Mouse (Mus musculus): ENCODE results near the gene Gnaz. TPM values are rescaled to one million over a fixed set of nuclear protein-coding genes. Genes with fewer than 3 reads are reported as not detected.
A peak's percentile ranks its signal among the peaks of the same experiment; 100 is the strongest.

Gene Gnaz
- polyA plus RNA-seq, 1 experiment from 2014 or later: 6.0 TPM

DNA sequence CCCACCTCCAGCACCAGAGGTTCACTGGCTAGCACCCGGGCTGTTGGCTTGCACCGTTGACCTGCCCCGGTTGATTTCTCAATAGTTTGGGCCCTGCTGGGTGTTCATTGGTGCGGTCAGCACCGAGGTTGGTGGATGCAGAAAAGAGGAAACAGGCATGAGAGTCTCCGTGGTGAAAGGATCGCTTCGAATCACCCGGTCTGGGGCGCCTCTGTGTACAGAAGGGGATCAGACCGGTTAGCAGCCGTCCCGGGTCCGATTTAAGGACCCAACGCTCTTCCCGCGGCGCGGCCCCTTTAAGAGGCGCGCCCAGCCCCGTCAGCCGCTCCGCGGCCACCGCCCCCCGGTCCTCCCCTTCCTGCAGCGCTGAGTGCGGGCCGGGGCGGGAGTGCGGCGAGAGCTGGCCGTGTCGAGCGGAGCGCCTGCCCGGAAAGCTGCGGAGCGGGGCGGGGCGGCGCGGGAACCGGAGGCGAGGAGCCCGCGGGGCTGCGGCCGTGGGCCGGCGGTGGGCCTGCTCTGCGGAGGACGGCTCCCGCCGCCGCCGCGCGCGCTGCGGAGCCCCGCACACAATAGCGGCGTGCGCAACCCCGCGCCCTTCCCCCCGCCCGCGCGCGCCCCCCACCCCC lies 93.4 kb downstream of the Gnaz start, which contains the start of gene Bcr:
TSS of gene Bcr (plus strand) at position 376 of the 626 bp plus-strand sequence.
- Histone ChIP-seq H3K36me3 (ENCODE audit: control insufficient read depth, insufficient read depth, low read length) (no peaks in the 10 kb centered on the region; the same call in 1 of the 2 replicates), H3K4me3 (ENCODE audit: low read length) (peak within 1 kb of the TSS; percentile 93), H3K9ac (ENCODE audit: low read depth, low read length) (peak within 1 kb of the TSS; percentile 88), H3K27me3 (ENCODE audit: control insufficient read depth, insufficient read depth, low read length) (no peaks in the 10 kb centered on the region), H3K4me2 (replicated peaks; ENCODE audit: low read depth, low read length) (peak within 1 kb of the TSS; percentile 91), H3K9me3 (ENCODE audit: control insufficient read depth, low read length) (no peaks in the 10 kb centered on the region), H3K27ac (ENCODE audit: low read depth, low read length) (no peak within 1 kb of the TSS), H3K4me1 (ENCODE audit: control insufficient read depth, insufficient read depth, low read length) (peaks cover 41% of the 10 kb centered on the region)
- WGBS: under 1% methylated on average over 48 of the region's 73 CpGs
- peak; percentile 91 for ATAC-seq (ENCODE audit: low FRiP score, low TSS enrichment)

DNA sequence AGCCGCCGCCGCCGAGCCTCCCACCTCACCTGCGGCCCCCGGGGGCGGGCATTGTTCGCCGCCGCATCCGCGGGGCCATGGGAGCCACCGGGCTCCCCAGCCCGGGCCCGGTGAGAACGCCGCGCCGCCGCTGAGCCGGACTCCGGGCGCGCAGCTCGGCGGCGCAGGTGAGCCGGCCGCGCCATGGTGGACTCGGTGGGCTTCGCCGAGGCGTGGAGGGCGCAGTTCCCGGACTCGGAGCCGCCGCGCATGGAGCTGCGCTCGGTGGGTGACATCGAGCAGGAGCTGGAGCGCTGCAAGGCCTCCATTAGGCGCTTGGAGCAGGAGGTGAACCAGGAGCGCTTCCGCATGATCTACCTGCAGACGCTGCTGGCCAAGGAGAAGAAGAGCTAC lies 93.9 kb downstream of the Gnaz start:
- H3K36me3 ChIP-seq (ENCODE audit: control insufficient read depth, insufficient read depth, low read length): no peaks in the 10 kb centered on the region; the same call in 1 of the 2 replicates
- H3K4me1 ChIP-seq (ENCODE audit: control insufficient read depth, insufficient read depth, low read length): peaks cover 38% of the 10 kb centered on the region
- H3K27ac ChIP-seq (ENCODE audit: low read depth, low read length): no peak overlapping the region
- peak overlapping the region; percentile 93 for H3K4me3 ChIP-seq (ENCODE audit: low read length)
- under 1% methylated on average over 24 of the region's 48 CpGs for WGBS
- peak overlapping the region; percentile 88 for H3K9ac ChIP-seq (ENCODE audit: low read depth, low read length)
- ATAC-seq (ENCODE audit: low FRiP score, low TSS enrichment): peak; percentile 28
- peak overlapping the region; percentile 91 for H3K4me2 ChIP-seq (replicated peaks; ENCODE audit: low read depth, low read length)
- H3K27me3 ChIP-seq (ENCODE audit: control insufficient read depth, insufficient read depth, low read length): no peaks in the 10 kb centered on the region
- no peaks in the 10 kb centered on the region for H3K9me3 ChIP-seq (ENCODE audit: control insufficient read depth, low read length)

DNA sequence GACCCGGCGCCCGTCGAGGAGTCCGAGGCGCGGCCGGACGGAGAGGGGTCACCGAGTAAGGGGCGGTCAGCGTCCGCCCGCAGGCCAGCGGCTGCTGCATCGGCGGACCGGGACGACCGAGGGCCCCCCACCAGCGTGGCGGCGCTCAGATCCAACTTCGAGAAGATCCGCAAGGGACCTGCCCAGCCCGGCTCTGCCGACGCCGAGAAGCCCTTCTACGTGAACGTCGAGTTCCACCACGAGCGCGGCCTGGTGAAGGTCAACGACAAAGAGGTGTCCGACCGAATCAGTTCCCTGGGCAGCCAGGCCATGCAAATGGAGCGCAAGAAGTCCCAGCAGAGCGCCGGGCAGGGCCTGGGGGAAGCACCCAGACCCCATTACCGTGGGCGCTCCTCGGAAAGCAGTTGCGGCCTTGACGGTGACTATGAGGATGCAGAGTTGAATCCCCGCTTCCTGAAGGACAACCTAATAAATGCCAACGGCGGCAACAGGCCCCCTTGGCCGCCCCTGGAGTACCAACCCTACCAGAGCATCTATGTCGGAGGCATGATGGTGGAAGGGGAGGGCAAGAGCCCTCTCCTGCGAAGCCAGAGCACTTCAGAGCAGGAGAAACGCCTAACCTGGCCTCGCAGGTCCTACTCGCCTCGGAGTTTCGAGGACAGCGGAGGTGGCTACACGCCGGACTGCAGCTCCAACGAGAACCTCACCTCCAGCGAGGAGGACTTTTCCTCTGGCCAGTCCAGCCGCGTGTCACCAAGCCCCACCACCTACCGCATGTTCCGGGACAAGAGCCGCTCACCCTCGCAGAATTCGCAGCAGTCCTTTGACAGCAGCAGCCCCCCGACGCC lies 94.6 kb downstream of the Gnaz start:
- ATAC-seq (ENCODE audit: low FRiP score, low TSS enrichment): no peak
- peaks cover 34% of the 10 kb centered on the region for H3K4me1 ChIP-seq (ENCODE audit: control insufficient read depth, insufficient read depth, low read length)
- H3K36me3 ChIP-seq (ENCODE audit: control insufficient read depth, insufficient read depth, low read length): no peaks in the 10 kb centered on the region; the same call in 1 of the 2 replicates
- 2% methylated on average over 69 of the region's 71 CpGs for WGBS
- H3K4me3 ChIP-seq (ENCODE audit: low read length): peak overlapping the region; percentile 93
- H3K27ac ChIP-seq (ENCODE audit: low read depth, low read length): no peak overlapping the region
- peak overlapping the region; percentile 91 for H3K4me2 ChIP-seq (replicated peaks; ENCODE audit: low read depth, low read length)
- no peaks in the 10 kb centered on the region for H3K9me3 ChIP-seq (ENCODE audit: control insufficient read depth, low read length)
- peak overlapping the region; percentile 88 for H3K9ac ChIP-seq (ENCODE audit: low read depth, low read length)
- H3K27me3 ChIP-seq (ENCODE audit: control insufficient read depth, insufficient read depth, low read length): no peaks in the 10 kb centered on the region

GRCm38 (mm10) chr10:75062189-75062561 lies 95.2 kb downstream of the Gnaz start:
- WGBS: 21% methylated on average over 6 of the region's 6 CpGs
- Histone ChIP-seq H3K27ac (ENCODE audit: low read depth, low read length) (no peak overlapping the region), H3K36me3 (ENCODE audit: control insufficient read depth, insufficient read depth, low read length) (no peaks in the 10 kb centered on the region; the same call in 1 of the 2 replicates), H3K4me3 (ENCODE audit: low read length) (peak overlapping the region; percentile 93), H3K9me3 (ENCODE audit: control insufficient read depth, low read length) (no peaks in the 10 kb centered on the region), H3K9ac (ENCODE audit: low read depth, low read length) (peak overlapping the region; percentile 88; the same call in 1 of the 2 replicates), H3K4me2 (replicated peaks; ENCODE audit: low read depth, low read length) (peak overlapping the region; percentile 91), H3K27me3 (ENCODE audit: control insufficient read depth, insufficient read depth, low read length) (no peaks in the 10 kb centered on the region), H3K4me1 (ENCODE audit: control insufficient read depth, insufficient read depth, low read length) (peaks cover 34% of the 10 kb centered on the region)
- ATAC-seq (ENCODE audit: low FRiP score, low TSS enrichment): no peak

GRCm38 (mm10) chr10:75062621-75063020 lies 95.6 kb downstream of the Gnaz start:
- Histone ChIP-seq H3K27me3 (ENCODE audit: control insufficient read depth, insufficient read depth, low read length) (no peaks in the 10 kb centered on the region), H3K4me2 (replicated peaks; ENCODE audit: low read depth, low read length) (peak overlapping the region; percentile 91), H3K4me3 (ENCODE audit: low read length) (peak overlapping the region; percentile 93), H3K9ac (ENCODE audit: low read depth, low read length) (no peak overlapping the region), H3K9me3 (ENCODE audit: control insufficient read depth, low read length) (no peaks in the 10 kb centered on the region), H3K27ac (ENCODE audit: low read depth, low read length) (no peak overlapping the region), H3K36me3 (ENCODE audit: control insufficient read depth, insufficient read depth, low read length) (no peaks in the 10 kb centered on the region; the same call in 1 of the 2 replicates), H3K4me1 (ENCODE audit: control insufficient read depth, insufficient read depth, low read length) (peaks cover 34% of the 10 kb centered on the region)
- 35% methylated on average over 6 of the region's 6 CpGs for WGBS
- ATAC-seq (ENCODE audit: low FRiP score, low TSS enrichment): no peak

DNA sequence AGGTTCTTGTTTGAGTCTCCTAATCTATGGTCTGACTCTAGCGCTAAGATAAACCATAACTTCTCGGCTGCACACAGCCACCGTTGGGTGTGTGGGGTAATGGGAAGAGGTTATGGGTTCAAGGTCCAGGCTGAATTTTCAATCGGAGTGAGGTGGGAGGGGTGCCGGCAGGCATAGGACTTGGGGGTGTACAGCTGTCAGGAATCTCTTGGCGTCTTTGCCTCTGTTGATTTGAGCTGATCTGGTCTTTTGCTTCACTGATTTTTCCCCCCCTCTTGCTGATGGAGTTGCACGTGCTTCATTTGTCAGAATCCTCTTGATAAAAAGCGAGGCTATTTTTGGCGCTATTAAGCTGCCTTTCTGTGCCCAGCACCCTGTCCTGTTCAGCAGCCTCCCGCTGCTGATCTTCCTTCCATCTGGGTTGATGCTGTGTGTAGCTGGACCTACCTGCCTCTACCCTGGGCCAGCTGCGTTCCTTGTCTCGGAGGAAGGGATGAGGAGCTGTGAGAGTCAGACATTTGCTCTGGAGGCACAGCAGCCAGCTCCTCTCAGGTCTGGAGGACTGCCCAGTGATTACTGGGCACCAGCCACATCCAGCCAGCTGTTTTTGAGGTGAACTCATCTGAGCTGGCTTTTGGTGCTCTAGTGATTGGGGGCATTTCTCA lies 96.5 kb downstream of the Gnaz start:
- WGBS: 63% methylated on average over 12 of the region's 12 CpGs
- no peak overlapping the region for H3K27ac ChIP-seq (ENCODE audit: low read depth, low read length)
- H3K4me3 ChIP-seq (ENCODE audit: low read length): peak overlapping the region; percentile 11; the same call in 1 of the 2 replicates
- H3K4me2 ChIP-seq (replicated peaks; ENCODE audit: low read depth, low read length): peak overlapping the region; percentile 31
- peaks cover 35% of the 10 kb centered on the region for H3K4me1 ChIP-seq (ENCODE audit: control insufficient read depth, insufficient read depth, low read length)
- H3K27me3 ChIP-seq (ENCODE audit: control insufficient read depth, insufficient read depth, low read length): no peaks in the 10 kb centered on the region
- no peak overlapping the region for H3K9ac ChIP-seq (ENCODE audit: low read depth, low read length)
- no peak for ATAC-seq (ENCODE audit: low FRiP score, low TSS enrichment)
- no peaks in the 10 kb centered on the region for H3K9me3 ChIP-seq (ENCODE audit: control insufficient read depth, low read length)
- no peaks in the 10 kb centered on the region; the same call in 1 of the 2 replicates for H3K36me3 ChIP-seq (ENCODE audit: control insufficient read depth, insufficient read depth, low read length)

- ATAC-seq (ENCODE audit: low FRiP score, low TSS enrichment): no peak
- no peaks in the 10 kb centered on the region; the same call in 1 of the 2 replicates for H3K36me3 ChIP-seq (ENCODE audit: control insufficient read depth, insufficient read depth, low read length)
- no peaks in the 10 kb centered on the region for H3K27me3 ChIP-seq (ENCODE audit: control insufficient read depth, insufficient read depth, low read length)
- no peak overlapping the region for H3K4me2 ChIP-seq (replicated peaks; ENCODE audit: low read depth, low read length)
- no peak overlapping the region for H3K9ac ChIP-seq (ENCODE audit: low read depth, low read length)
- H3K9me3 ChIP-seq (ENCODE audit: control insufficient read depth, low read length): no peaks in the 10 kb centered on the region
- no peak overlapping the region for H3K27ac ChIP-seq (ENCODE audit: low read depth, low read length)
- H3K4me1 ChIP-seq (ENCODE audit: control insufficient read depth, insufficient read depth, low read length): peaks cover 39% of the 10 kb centered on the region
- H3K4me3 ChIP-seq (ENCODE audit: low read length): no peak overlapping the region
- 87% methylated on average over 6 of the region's 6 CpGs for WGBS
Measured at GRCm38 (mm10) chr10:75065691-75066090, 98.7 kb downstream of the Gnaz start.
